Mouse (Mus musculus): ENCODE measurements at regions not wholly inside any gene's neighbourhood (a gene's known extent, or its start where the extent isn't known, plus 50 kb on each side); places are given as distances from the start of the nearest gene placed in this dataset.

DNA sequence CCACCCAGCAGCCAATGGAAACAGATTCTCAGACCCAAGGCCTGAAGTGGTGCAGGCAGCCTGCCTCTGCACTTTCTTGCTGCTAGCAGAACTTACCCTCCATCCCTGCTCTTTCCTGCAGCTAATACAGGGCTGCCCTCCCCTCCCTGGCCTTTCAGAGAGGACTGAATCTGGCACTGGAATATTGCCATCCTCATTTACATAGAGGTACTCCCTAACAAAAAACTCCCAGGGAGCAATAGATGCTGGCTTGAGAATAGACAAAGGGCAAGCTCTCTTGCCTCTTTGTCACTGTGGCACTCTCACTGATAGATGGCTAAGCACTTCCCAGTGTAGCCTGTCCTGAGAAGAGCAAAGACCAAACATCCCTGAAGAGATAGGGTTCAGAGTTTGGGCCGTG lies 1088.0 kb downstream of the D3Ertd751e start:
- no peak for TF ChIP-seq POLR2A (IDR thresholded peaks at IDR 0.05; ENCODE audit: borderline replicate concordance, insufficient read depth, low read length)
- TF ChIP-seq CTCF (IDR thresholded peaks at IDR 0.05; ENCODE audit: borderline replicate concordance, insufficient read depth, low read depth, low read length) = no peak

Data from cerebellum, adult 2 months (tissue).